Mouse (Mus musculus) R1 (cell line): ENCODE measurements around the gene Psmc3ip.

ENCODE experiments used
- DNase-seq: peaks from one replicate; pipeline ENCODE4 v3.0.0-alpha.2; 2018; ENCODE audit warnings: low read depth, low spot score

The Psmc3ip gene

GRCm38 (mm10) chr11:101119131-101119760 is 24.0 kb upstream of the Psmc3ip start:
- DNase-seq = no peak

- DNase-seq = peak; percentile 51
Observed at GRCm38 (mm10) chr11:101118105-101118504, 22.9 kb upstream of the Psmc3ip start.

- DNase-seq = no peak
Observed at GRCm38 (mm10) chr11:101115564-101115963, 20.3 kb upstream of the Psmc3ip start.

- no peak for DNase-seq
Observed at GRCm38 (mm10) chr11:101112186-101112585, 16.9 kb upstream of the Psmc3ip start.

GRCm38 (mm10) chr11:101111178-101111577 is 15.9 kb upstream of the Psmc3ip start:
- no peak for DNase-seq

- no peak for DNase-seq
Observed at GRCm38 (mm10) chr11:101110708-101111107, 15.5 kb upstream of the Psmc3ip start.

- DNase-seq = no peak
Observed at GRCm38 (mm10) chr11:101109351-101109750, 14.1 kb upstream of the Psmc3ip start.

- DNase-seq = no peak
Observed at GRCm38 (mm10) chr11:101103011-101103410, 7.8 kb upstream of the Psmc3ip start.

- DNase-seq = no peak
Observed at GRCm38 (mm10) chr11:101098231-101098630, 3.0 kb upstream of the Psmc3ip start.

GRCm38 (mm10) chr11:101094930-101095313 is 314 bp downstream of the Psmc3ip start:
- no peak for DNase-seq

GRCm38 (mm10) chr11:101089931-101090330 is 5.3 kb downstream of the Psmc3ip start:
- DNase-seq = no peak

- DNase-seq = no peak
Observed at GRCm38 (mm10) chr11:101087682-101088055, 7.6 kb downstream of the Psmc3ip start.

- DNase-seq = peak; percentile 96
Observed at GRCm38 (mm10) chr11:101086756-101087681, 8.2 kb downstream of the Psmc3ip start, which contains the start of gene Mlx. Gene Mlx (plus strand): TSS chr11:101087277.

GRCm38 (mm10) chr11:101086323-101086674 is 8.9 kb downstream of the Psmc3ip start:
- no peak for DNase-seq

GRCm38 (mm10) chr11:101085617-101086322 is 9.5 kb downstream of the Psmc3ip start:
- DNase-seq = no peak

GRCm38 (mm10) chr11:101084811-101085210 is 10.4 kb downstream of the Psmc3ip start:
- no peak for DNase-seq

- no peak for DNase-seq
Observed at GRCm38 (mm10) chr11:101084246-101084645, 11.0 kb downstream of the Psmc3ip start.

- DNase-seq = no peak
Observed at GRCm38 (mm10) chr11:101083083-101083697, 12.0 kb downstream of the Psmc3ip start.

- DNase-seq = peak; percentile 96
Observed at GRCm38 (mm10) chr11:101082208-101083082, 12.8 kb downstream of the Psmc3ip start, which contains the start of gene Coasy. Gene Coasy (plus strand): TSS chr11:101082565.

- no peak for DNase-seq
Observed at GRCm38 (mm10) chr11:101081659-101082058, 13.6 kb downstream of the Psmc3ip start.

- DNase-seq = no peak
Observed at GRCm38 (mm10) chr11:101080421-101080820, 14.8 kb downstream of the Psmc3ip start.
